Mouse (Mus musculus): ENCODE results near the gene Myl6. TPM values are rescaled to one million over a fixed set of nuclear protein-coding genes. Genes with fewer than 3 reads are reported as not detected.

The Myl6 gene
- polyA plus RNA-seq, 1 experiment = 1,416 TPM

- Histone ChIP-seq H3K27me3 (replicated peaks; ENCODE audit: control insufficient read depth, insufficient read depth, low read length) (no peaks in the 10 kb centered on the region), H3K36me3 (ENCODE audit: control insufficient read depth, insufficient read depth, low read length) (no peaks in the 10 kb centered on the region), H3K4me1 (ENCODE audit: control insufficient read depth, insufficient read depth, low read length) (no peaks in the 10 kb centered on the region), H3K27ac (ENCODE audit: insufficient read depth, low read depth, low read length) (no peak overlapping the region), H3K4me3 (ENCODE audit: insufficient read depth, low read depth, low read length) (no peak overlapping the region)
- 83% methylated on average over 7 of the region's 7 CpGs for WGBS
- peak; percentile 57 for DNase-seq
- TF ChIP-seq CTCF (conservative IDR thresholded peaks at IDR 0.05; ENCODE audit: insufficient read depth, insufficient read length, low read depth, low read length) = peak; percentile 81
- no peak for TF ChIP-seq POLR2A (IDR thresholded peaks at IDR 0.05; ENCODE audit: low read depth, low read length)
These were observed 24.9 kb upstream of the Myl6 start for GRCm38 (mm10) chr10:128518833-128519232.

GRCm38 (mm10) chr10:128516677-128517076, 22.7 kb upstream of the Myl6 start:
- H3K4me3 ChIP-seq (ENCODE audit: insufficient read depth, low read depth, low read length) = no peak overlapping the region
- H3K27me3 ChIP-seq (replicated peaks; ENCODE audit: control insufficient read depth, insufficient read depth, low read length) = no peaks in the 10 kb centered on the region
- no peaks in the 10 kb centered on the region for H3K4me1 ChIP-seq (ENCODE audit: control insufficient read depth, insufficient read depth, low read length)
- WGBS = 54% methylated on average over 6 of the region's 6 CpGs
- TF ChIP-seq POLR2A (IDR thresholded peaks at IDR 0.05; ENCODE audit: low read depth, low read length) = no peak
- no peak for TF ChIP-seq CTCF (conservative IDR thresholded peaks at IDR 0.05; ENCODE audit: insufficient read depth, insufficient read length, low read depth, low read length)
- no peak for DNase-seq
- H3K27ac ChIP-seq (ENCODE audit: insufficient read depth, low read depth, low read length) = no peak overlapping the region
- H3K36me3 ChIP-seq (ENCODE audit: control insufficient read depth, insufficient read depth, low read length) = no peaks in the 10 kb centered on the region

GRCm38 (mm10) chr10:128516029-128516428, 22.1 kb upstream of the Myl6 start:
- no peak for TF ChIP-seq POLR2A (IDR thresholded peaks at IDR 0.05; ENCODE audit: low read depth, low read length)
- TF ChIP-seq CTCF (conservative IDR thresholded peaks at IDR 0.05; ENCODE audit: insufficient read depth, insufficient read length, low read depth, low read length) = no peak
- Histone ChIP-seq H3K27me3 (replicated peaks; ENCODE audit: control insufficient read depth, insufficient read depth, low read length) (no peaks in the 10 kb centered on the region), H3K4me3 (ENCODE audit: insufficient read depth, low read depth, low read length) (no peak overlapping the region), H3K4me1 (ENCODE audit: control insufficient read depth, insufficient read depth, low read length) (no peaks in the 10 kb centered on the region), H3K36me3 (ENCODE audit: control insufficient read depth, insufficient read depth, low read length) (no peaks in the 10 kb centered on the region), H3K27ac (ENCODE audit: insufficient read depth, low read depth, low read length) (no peak overlapping the region)
- no peak for DNase-seq
- WGBS = 63% methylated on average over 20 of the region's 20 CpGs

GRCm38 (mm10) chr10:128515044-128515443, 21.1 kb upstream of the Myl6 start:
- TF ChIP-seq POLR2A (IDR thresholded peaks at IDR 0.05; ENCODE audit: low read depth, low read length) = no peak
- TF ChIP-seq CTCF (conservative IDR thresholded peaks at IDR 0.05; ENCODE audit: insufficient read depth, insufficient read length, low read depth, low read length) = no peak
- no peaks in the 10 kb centered on the region for H3K36me3 ChIP-seq (ENCODE audit: control insufficient read depth, insufficient read depth, low read length)
- no peaks in the 10 kb centered on the region for H3K27me3 ChIP-seq (replicated peaks; ENCODE audit: control insufficient read depth, insufficient read depth, low read length)
- no peak overlapping the region for H3K27ac ChIP-seq (ENCODE audit: insufficient read depth, low read depth, low read length)
- H3K4me1 ChIP-seq (ENCODE audit: control insufficient read depth, insufficient read depth, low read length) = no peaks in the 10 kb centered on the region
- WGBS = 89% methylated on average over 4 of the region's 4 CpGs
- DNase-seq = no peak
- H3K4me3 ChIP-seq (ENCODE audit: insufficient read depth, low read depth, low read length) = no peak overlapping the region

- H3K27me3 ChIP-seq (replicated peaks; ENCODE audit: control insufficient read depth, insufficient read depth, low read length) = no peaks in the 10 kb centered on the region
- DNase-seq = no peak
- H3K36me3 ChIP-seq (ENCODE audit: control insufficient read depth, insufficient read depth, low read length) = no peaks in the 10 kb centered on the region
- 93% methylated on average over 12 of the region's 12 CpGs for WGBS
- H3K4me3 ChIP-seq (ENCODE audit: insufficient read depth, low read depth, low read length) = no peak overlapping the region
- H3K4me1 ChIP-seq (ENCODE audit: control insufficient read depth, insufficient read depth, low read length) = no peaks in the 10 kb centered on the region
- TF ChIP-seq POLR2A (IDR thresholded peaks at IDR 0.05; ENCODE audit: low read depth, low read length) = no peak
- TF ChIP-seq CTCF (conservative IDR thresholded peaks at IDR 0.05; ENCODE audit: insufficient read depth, insufficient read length, low read depth, low read length) = no peak
- no peak overlapping the region for H3K27ac ChIP-seq (ENCODE audit: insufficient read depth, low read depth, low read length)
These were observed 17.8 kb upstream of the Myl6 start for GRCm38 (mm10) chr10:128511761-128512160.

GRCm38 (mm10) chr10:128511189-128511588, 17.2 kb upstream of the Myl6 start:
- no peak for DNase-seq
- H3K27me3 ChIP-seq (replicated peaks; ENCODE audit: control insufficient read depth, insufficient read depth, low read length) = no peaks in the 10 kb centered on the region
- no peaks in the 10 kb centered on the region for H3K36me3 ChIP-seq (ENCODE audit: control insufficient read depth, insufficient read depth, low read length)
- no peak overlapping the region for H3K4me3 ChIP-seq (ENCODE audit: insufficient read depth, low read depth, low read length)
- no peaks in the 10 kb centered on the region for H3K4me1 ChIP-seq (ENCODE audit: control insufficient read depth, insufficient read depth, low read length)
- 83% methylated on average over 9 of the region's 9 CpGs for WGBS
- no peak for TF ChIP-seq POLR2A (IDR thresholded peaks at IDR 0.05; ENCODE audit: low read depth, low read length)
- TF ChIP-seq CTCF (conservative IDR thresholded peaks at IDR 0.05; ENCODE audit: insufficient read depth, insufficient read length, low read depth, low read length) = no peak
- no peak overlapping the region for H3K27ac ChIP-seq (ENCODE audit: insufficient read depth, low read depth, low read length)

- TF ChIP-seq POLR2A (IDR thresholded peaks at IDR 0.05; ENCODE audit: low read depth, low read length) = no peak
- no peak for TF ChIP-seq CTCF (conservative IDR thresholded peaks at IDR 0.05; ENCODE audit: insufficient read depth, insufficient read length, low read depth, low read length)
- WGBS = 86% methylated on average over 11 of the region's 11 CpGs
- no peak overlapping the region for H3K4me3 ChIP-seq (ENCODE audit: insufficient read depth, low read depth, low read length)
- no peaks in the 10 kb centered on the region for H3K4me1 ChIP-seq (ENCODE audit: control insufficient read depth, insufficient read depth, low read length)
- DNase-seq = no peak
- no peaks in the 10 kb centered on the region for H3K36me3 ChIP-seq (ENCODE audit: control insufficient read depth, insufficient read depth, low read length)
- H3K27ac ChIP-seq (ENCODE audit: insufficient read depth, low read depth, low read length) = no peak overlapping the region
- H3K27me3 ChIP-seq (replicated peaks; ENCODE audit: control insufficient read depth, insufficient read depth, low read length) = no peaks in the 10 kb centered on the region
These were observed 16.4 kb upstream of the Myl6 start for GRCm38 (mm10) chr10:128510301-128510700.

GRCm38 (mm10) chr10:128509831-128510230, 15.9 kb upstream of the Myl6 start:
- H3K36me3 ChIP-seq (ENCODE audit: control insufficient read depth, insufficient read depth, low read length) = no peaks in the 10 kb centered on the region
- no peak overlapping the region for H3K27ac ChIP-seq (ENCODE audit: insufficient read depth, low read depth, low read length)
- no peak for DNase-seq
- H3K4me3 ChIP-seq (ENCODE audit: insufficient read depth, low read depth, low read length) = no peak overlapping the region
- H3K27me3 ChIP-seq (replicated peaks; ENCODE audit: control insufficient read depth, insufficient read depth, low read length) = no peaks in the 10 kb centered on the region
- 67% methylated on average over 4 of the region's 4 CpGs for WGBS
- H3K4me1 ChIP-seq (ENCODE audit: control insufficient read depth, insufficient read depth, low read length) = no peaks in the 10 kb centered on the region
- no peak for TF ChIP-seq CTCF (conservative IDR thresholded peaks at IDR 0.05; ENCODE audit: insufficient read depth, insufficient read length, low read depth, low read length)
- no peak for TF ChIP-seq POLR2A (IDR thresholded peaks at IDR 0.05; ENCODE audit: low read depth, low read length)

All from kidney, adult 2 months (tissue).